Mouse (Mus musculus) C2C12 (cell line): ENCODE data around the gene Eya2. TPM values are rescaled to one million over a fixed set of nuclear protein-coding genes. Genes with fewer than 3 reads are reported as not detected.

Experiments
- H3K27me3 ChIP-seq: one replicate; pipeline ENCODE4 v1.6.1; 2011; ENCODE audit not compliant: control insufficient read depth, insufficient read depth, insufficient read length
- H3K36me3 ChIP-seq: one replicate; pipeline ENCODE4 v1.6.1; 2011; ENCODE audit not compliant: control insufficient read depth, insufficient read depth
- H3K4me3 ChIP-seq: one replicate; pipeline ENCODE4 v1.5.1; 2011; ENCODE audit warnings: mild to moderate bottlenecking, control low read depth; ENCODE audit not compliant: poor library complexity, insufficient read depth, severe bottlenecking
- H3K79me2 ChIP-seq: one replicate; pipeline ENCODE4 v1.6.1; 2011; ENCODE audit not compliant: control insufficient read depth, insufficient read depth
- H3K79me3 ChIP-seq: one replicate; pipeline ENCODE4 v1.6.1; 2011; ENCODE audit warnings: low read depth, control low read depth
- H3ac ChIP-seq: one replicate; pipeline ENCODE3; 2011; ENCODE audit warnings: low read depth; ENCODE audit not compliant: control insufficient read depth, insufficient read length
- CEBPB ChIP-seq: IDR thresholded peaks from one replicate; pipeline ENCODE4 v1.6.1; 2011; ENCODE audit warnings: low read depth, mild to moderate bottlenecking, control low read depth, moderate library complexity
- CTCF ChIP-seq: IDR thresholded peaks from one replicate; pipeline ENCODE4 v1.5.1; 2011; ENCODE audit not compliant: control insufficient read depth, insufficient read depth, insufficient read length
- FOSL1 ChIP-seq: IDR thresholded peaks from one replicate; pipeline ENCODE4 v1.8.0; 2011; ENCODE audit warnings: mild to moderate bottlenecking, low read length; ENCODE audit not compliant: poor library complexity, insufficient read depth, severe bottlenecking
- MAX ChIP-seq: IDR thresholded peaks from one replicate; pipeline ENCODE4 v1.6.1; 2011; ENCODE audit warnings: mild to moderate bottlenecking, control low read depth
- MYOD1 ChIP-seq: IDR thresholded peaks from one replicate; pipeline ENCODE4 v1.6.1; 2011; ENCODE audit warnings: low read depth; ENCODE audit not compliant: control insufficient read depth, insufficient read length
- MYOG ChIP-seq: IDR thresholded peaks from one replicate; pipeline ENCODE4 v1.6.1; 2011; ENCODE audit not compliant: control insufficient read depth, insufficient read length; ENCODE audit errors: extremely low read depth
- USF1 ChIP-seq: IDR thresholded peaks from one replicate; pipeline ENCODE4 v1.6.1; 2011; ENCODE audit warnings: low read depth, mild to moderate bottlenecking, control low read depth, moderate library complexity
- polyA plus RNA-seq: library from polyadenylated mRNA; unstranded; fragments of >200 nt; fragmentation: generic; extraction: Trizol; gene quantifications from one replicate; pipeline ENCODE4 v1.2.1, GENCODE M21; 2012; ENCODE audit warnings: missing spikeins

Gene Eya2
- polyA plus RNA-seq, 1 experiment, result 0.19 TPM

DNA sequence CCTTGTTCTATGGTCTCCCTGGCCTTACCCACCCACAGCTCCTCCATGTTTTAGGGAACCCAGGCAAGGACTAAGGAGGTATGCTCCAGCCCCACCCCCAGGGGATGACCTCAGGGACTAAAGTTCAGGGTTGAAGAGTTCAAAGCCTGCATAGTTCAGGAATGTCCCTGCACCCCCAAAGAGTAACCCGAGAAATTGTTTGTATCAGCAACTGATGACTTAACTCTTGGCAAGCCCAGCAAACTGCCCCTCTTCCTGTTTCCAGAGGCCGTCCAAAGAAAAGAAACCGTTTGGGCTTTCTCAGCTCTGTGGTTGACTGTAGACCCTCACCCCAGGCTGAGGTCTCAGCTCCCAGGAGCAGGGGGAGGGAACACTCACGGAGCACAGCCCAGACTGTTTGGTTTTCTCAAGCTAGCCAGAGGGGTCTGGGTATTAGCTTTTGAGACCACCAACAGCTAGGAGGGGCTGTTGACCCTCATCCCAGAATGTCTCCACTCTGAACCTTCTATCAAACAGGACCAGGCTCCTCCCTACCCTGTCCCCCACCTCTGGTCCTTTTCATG lies 23.5 kb upstream of the Eya2 start:
- TF ChIP-seq CTCF (no peak), CEBPB (no peak), MYOG (no peak), USF1 (no peak), FOSL1 (no peak), MAX (no peak), MYOD1 (no peak)
- Histone ChIP-seq H3ac (no peak overlapping the region), H3K4me3 (no peak overlapping the region), H3K27me3 (no peaks in the 10 kb centered on the region), H3K79me3 (no peaks in the 10 kb centered on the region), H3K36me3 (no peaks in the 10 kb centered on the region), H3K79me2 (no peaks in the 10 kb centered on the region)

DNA sequence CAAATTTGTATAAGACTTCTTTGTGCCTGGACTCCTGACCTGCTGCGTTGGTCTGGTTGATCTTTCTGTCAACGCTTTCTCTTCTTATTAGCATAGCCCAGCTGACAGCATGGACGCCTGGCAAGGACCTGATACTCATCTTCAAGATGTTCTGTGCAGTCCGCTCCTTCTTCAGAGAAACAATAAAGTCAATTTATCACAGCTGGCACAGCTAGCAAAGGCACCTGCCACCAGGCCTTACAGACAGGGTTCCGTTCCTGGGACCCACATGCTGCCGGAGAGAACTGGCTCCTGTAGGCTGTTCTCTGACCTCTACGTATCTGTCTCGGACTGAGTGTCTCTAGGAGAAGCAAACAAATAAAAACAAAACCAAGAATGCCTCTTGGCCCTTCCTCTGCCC lies 11.8 kb upstream of the Eya2 start:
- TF ChIP-seq CTCF (no peak), FOSL1 (no peak), CEBPB (no peak), USF1 (no peak), MYOD1 (no peak), MAX (no peak), MYOG (no peak)
- H3K27me3 ChIP-seq, result peaks cover 5% of the 10 kb centered on the region
- no peaks in the 10 kb centered on the region for H3K79me2 ChIP-seq
- H3ac ChIP-seq, result no peak overlapping the region
- H3K36me3 ChIP-seq, result no peaks in the 10 kb centered on the region
- no peak overlapping the region for H3K4me3 ChIP-seq
- no peaks in the 10 kb centered on the region for H3K79me3 ChIP-seq

DNA sequence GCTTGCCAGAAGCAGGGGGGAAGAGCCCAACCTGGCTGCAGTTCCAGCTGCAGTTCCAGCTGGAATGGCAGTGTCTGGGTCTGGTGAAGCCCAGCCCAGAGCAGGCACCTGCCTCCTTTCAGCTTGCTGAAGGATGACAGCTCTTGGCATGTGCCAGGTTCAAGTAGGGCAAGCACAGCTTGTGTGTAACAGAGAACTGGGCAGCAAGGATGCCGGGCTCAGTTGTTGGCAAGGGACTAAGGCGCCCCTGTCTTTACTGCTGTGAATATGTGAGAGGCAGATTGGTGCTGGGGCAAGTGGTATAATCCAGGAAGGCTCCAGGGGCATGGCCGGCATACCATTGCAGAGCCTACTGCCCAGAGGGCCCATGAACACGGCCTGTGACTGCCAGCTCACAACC lies 11.3 kb upstream of the Eya2 start:
- Histone ChIP-seq H3K4me3 (no peak overlapping the region), H3ac (no peak overlapping the region), H3K79me2 (no peaks in the 10 kb centered on the region), H3K36me3 (no peaks in the 10 kb centered on the region), H3K79me3 (no peaks in the 10 kb centered on the region), H3K27me3 (peaks cover 5% of the 10 kb centered on the region)
- TF ChIP-seq MYOD1, result no peak
- TF ChIP-seq FOSL1, result no peak
- TF ChIP-seq MAX, result no peak
- TF ChIP-seq USF1, result no peak
- no peak for TF ChIP-seq MYOG
- TF ChIP-seq CTCF, result no peak
- TF ChIP-seq CEBPB, result no peak

- no peak overlapping the region for H3K4me3 ChIP-seq
- no peaks in the 10 kb centered on the region for H3K79me3 ChIP-seq
- TF ChIP-seq CEBPB (no peak), CTCF (no peak), MYOD1 (no peak), USF1 (no peak), MAX (no peak), FOSL1 (no peak), MYOG (no peak)
Measured at GRCm38 (mm10) chr2:165584563-165584962, 10.3 kb upstream of the Eya2 start.

GRCm38 (mm10) chr2:165590742-165591141 lies 4.1 kb upstream of the Eya2 start:
- H3K36me3 ChIP-seq, result no peaks in the 10 kb centered on the region
- no peak overlapping the region for H3K4me3 ChIP-seq
- peaks cover 25% of the 10 kb centered on the region for H3K27me3 ChIP-seq
- no peak overlapping the region for H3ac ChIP-seq
- H3K79me2 ChIP-seq, result no peaks in the 10 kb centered on the region
- no peaks in the 10 kb centered on the region for H3K79me3 ChIP-seq
- TF ChIP-seq USF1 (no peak), FOSL1 (no peak), MYOD1 (no peak), CTCF (no peak), CEBPB (no peak)

More at GRCm38 (mm10) chr2:165584563-165584962, 10.3 kb upstream of the Eya2 start:
- peaks cover 5% of the 10 kb centered on the region for H3K27me3 ChIP-seq
- no peaks in the 10 kb centered on the region for H3K79me2 ChIP-seq
- no peaks in the 10 kb centered on the region for H3K36me3 ChIP-seq
- no peak overlapping the region for H3ac ChIP-seq

DNA sequence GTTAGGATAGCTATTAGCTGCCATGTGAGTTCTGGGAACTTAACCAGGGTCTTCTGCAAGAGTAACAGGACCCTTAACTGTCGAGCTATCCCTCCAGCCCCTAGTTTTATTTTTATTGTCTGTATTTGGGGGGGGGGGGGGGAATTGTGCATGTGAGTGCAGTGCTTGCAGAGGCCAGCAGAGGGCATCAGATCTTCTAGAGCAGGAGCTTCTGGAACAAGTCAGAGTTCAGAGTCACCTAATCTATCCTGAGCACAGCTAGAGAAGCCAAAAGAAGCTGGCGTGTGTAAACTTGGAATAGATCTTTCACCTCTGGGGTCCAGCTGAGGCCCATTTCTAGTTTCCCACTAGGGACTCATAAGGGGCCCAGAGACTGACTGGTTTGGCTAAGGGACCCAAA lies 1.1 kb upstream of the Eya2 start:
- Histone ChIP-seq H3K4me3 (no peak overlapping the region), H3ac (no peak overlapping the region), H3K36me3 (no peaks in the 10 kb centered on the region), H3K79me3 (no peaks in the 10 kb centered on the region), H3K79me2 (no peaks in the 10 kb centered on the region), H3K27me3 (peaks cover 36% of the 10 kb centered on the region)
- no peak for TF ChIP-seq CEBPB
- TF ChIP-seq FOSL1, result no peak
- no peak for TF ChIP-seq USF1
- TF ChIP-seq MYOD1, result no peak
- TF ChIP-seq MYOG, result no peak
- TF ChIP-seq MAX, result no peak
- no peak for TF ChIP-seq CTCF
